Mouse (Mus musculus) liver, embryonic 15.5 days (tissue): ENCODE data around the gene Olfr1270. TPM values are rescaled to one million over a fixed set of nuclear protein-coding genes. Genes with fewer than 3 reads are reported as not detected.
"Not testable (repeated sequence)": the region's sequence is repeated elsewhere in the genome, so short reads cannot be mapped to it uniquely, and the experiment has no call there.

Experiments used
- ATAC-seq: fragments of 200-750 bp; cut with Nextera tagmentation; 2 replicates; pipeline ENCODE4 v1.8.0; 2017; ENCODE audit warnings: moderate number of reproducible peaks, mild to moderate bottlenecking, moderate library complexity; ENCODE audit not compliant: insufficient read depth
- H3K27ac ChIP-seq: fragments of 300-500 bp; sonication (generic); replicated peaks from 2 replicates; pipeline ENCODE4 v1.5.1; 2015; ENCODE audit warnings: mild to moderate bottlenecking, inconsistent platforms
- H3K27me3 ChIP-seq: fragments of 300-500 bp; sonication (generic); 2 replicates; pipeline ENCODE4 v1.6.1; 2015; ENCODE audit warnings: mild to moderate bottlenecking, inconsistent platforms
- H3K36me3 ChIP-seq: fragments of 300-500 bp; sonication (generic); replicated peaks from 2 replicates; pipeline ENCODE4 v1.6.1; 2015; ENCODE audit warnings: moderate library complexity, mild to moderate bottlenecking, inconsistent platforms
- H3K4me1 ChIP-seq: fragments of 300-500 bp; sonication (generic); replicated peaks from 2 replicates; pipeline ENCODE4 v1.6.1; 2015; ENCODE audit warnings: inconsistent platforms
- H3K4me2 ChIP-seq: fragments of 300-500 bp; sonication (generic); 2 replicates; pipeline ENCODE4 v1.6.1; 2015; ENCODE audit warnings: moderate library complexity, mild to moderate bottlenecking, inconsistent platforms
- H3K4me3 ChIP-seq: fragments of 300-500 bp; sonication (generic); replicated peaks from 2 replicates; pipeline ENCODE4 v1.5.1; 2015; ENCODE audit warnings: mild to moderate bottlenecking, inconsistent platforms
- H3K9ac ChIP-seq: fragments of 300-500 bp; sonication (generic); 2 replicates; pipeline ENCODE4 v1.6.1; 2015; ENCODE audit warnings: moderate library complexity, mild to moderate bottlenecking, inconsistent platforms
- H3K9me3 ChIP-seq: fragments of 300-500 bp; sonication (generic); replicated peaks from 2 replicates; pipeline ENCODE4 v1.6.1; 2016; ENCODE audit warnings: inconsistent platforms
- WGBS: fragments of 180-500 bp; shearing (Covaris S2); methylation state at CpG from one replicate; pipeline ENCODE4 v1.1.7; 2015; ENCODE audit warnings: mixed read lengths; ENCODE audit not compliant: insufficient replicate concordance; 5-methylcytosine and 5-hydroxymethylcytosine counted together
- polyA plus RNA-seq: library from polyadenylated mRNA; unstranded; fragments of >200 nt; fragmentation: Nextera tagmentation; extraction: Ambion mirVana; gene quantifications from 2 replicates; pipeline ENCODE4 v1.2.1, GENCODE M21; 2015

Olfr1270 gene
- polyA plus RNA-seq: not detected in 2 replicates

- 51% methylated on average over 3 of the region's 3 CpGs for WGBS
- no peaks in the 10 kb centered on the region for H3K9me3 ChIP-seq
Measured at GRCm38 (mm10) chr2:90152991-90153390, at the start of gene Olfr1270. Gene Olfr1270, minus strand, starts transcription at chr2:90153091.

GRCm38 (mm10) chr2:90199606-90200005 lies 46.7 kb upstream of the Olfr1270 start:
- not testable (repeated sequence) for H3K27ac ChIP-seq, H3K4me1 ChIP-seq, H3K9ac ChIP-seq, H3K4me3 ChIP-seq, H3K36me3 ChIP-seq, H3K9me3 ChIP-seq, H3K4me2 ChIP-seq, ATAC-seq, H3K27me3 ChIP-seq
- WGBS: no CpG with 5 or more reads among the region's 4 CpGs

More at GRCm38 (mm10) chr2:90152991-90153390, at the start of gene Olfr1270:
- ATAC-seq: no peak
- H3K4me3 ChIP-seq: no peak within 1 kb of the TSS
- no peaks in the 10 kb centered on the region for H3K36me3 ChIP-seq
- no peak within 1 kb of the TSS for H3K4me2 ChIP-seq
- H3K27me3 ChIP-seq: no peaks in the 10 kb centered on the region
- no peak within 1 kb of the TSS for H3K27ac ChIP-seq
- H3K4me1 ChIP-seq: no peaks in the 10 kb centered on the region
- H3K9ac ChIP-seq: no peak within 1 kb of the TSS

- WGBS: no CpG with 5 or more reads among the region's 6 CpGs
- not testable (repeated sequence) for H3K27me3 ChIP-seq, H3K4me3 ChIP-seq, H3K4me2 ChIP-seq, H3K27ac ChIP-seq, ATAC-seq, H3K9me3 ChIP-seq, H3K9ac ChIP-seq, H3K36me3 ChIP-seq, H3K4me1 ChIP-seq
Measured at GRCm38 (mm10) chr2:90195285-90195684, 42.4 kb upstream of the Olfr1270 start.

- H3K27me3 ChIP-seq, H3K4me1 ChIP-seq, H3K9me3 ChIP-seq, H3K27ac ChIP-seq, H3K4me3 ChIP-seq, H3K9ac ChIP-seq, H3K4me2 ChIP-seq, ATAC-seq, H3K36me3 ChIP-seq: not testable (repeated sequence)
- no CpG with 5 or more reads among the region's 3 CpGs for WGBS
Measured at GRCm38 (mm10) chr2:90194750-90195149, 41.9 kb upstream of the Olfr1270 start.

GRCm38 (mm10) chr2:90187082-90187481 lies 34.2 kb upstream of the Olfr1270 start:
- H3K9ac ChIP-seq, H3K4me1 ChIP-seq, H3K27ac ChIP-seq, ATAC-seq, H3K36me3 ChIP-seq, H3K4me3 ChIP-seq, H3K27me3 ChIP-seq, H3K9me3 ChIP-seq, H3K4me2 ChIP-seq: not testable (repeated sequence)
- no CpG with 5 or more reads among the region's 5 CpGs for WGBS

- not testable (repeated sequence) for H3K36me3 ChIP-seq, H3K27ac ChIP-seq, H3K4me2 ChIP-seq, H3K4me1 ChIP-seq, H3K9ac ChIP-seq, H3K27me3 ChIP-seq, H3K9me3 ChIP-seq, H3K4me3 ChIP-seq, ATAC-seq
- WGBS: no CpG with 5 or more reads among the region's 4 CpGs
Measured at GRCm38 (mm10) chr2:90186082-90186481, 33.2 kb upstream of the Olfr1270 start.

- no peak overlapping the region for H3K9ac ChIP-seq
- WGBS: 71% methylated on average over 9 of the region's 9 CpGs
- H3K9me3 ChIP-seq: no peaks in the 10 kb centered on the region
- H3K27me3 ChIP-seq: no peaks in the 10 kb centered on the region
- no peak overlapping the region for H3K4me2 ChIP-seq
- no peak overlapping the region for H3K27ac ChIP-seq
- H3K36me3 ChIP-seq: no peaks in the 10 kb centered on the region
- ATAC-seq: no peak
- no peak overlapping the region for H3K4me3 ChIP-seq
- no peaks in the 10 kb centered on the region for H3K4me1 ChIP-seq
Measured at GRCm38 (mm10) chr2:90153916-90154315, 1.0 kb upstream of the Olfr1270 start.

- Histone ChIP-seq H3K27me3 (no peaks in the 10 kb centered on the region), H3K9ac (no peak within 1 kb of the TSS), H3K4me3 (no peak within 1 kb of the TSS), H3K36me3 (no peaks in the 10 kb centered on the region), H3K4me1 (no peaks in the 10 kb centered on the region), H3K27ac (no peak within 1 kb of the TSS), H3K4me2 (no peak within 1 kb of the TSS), H3K9me3 (no peaks in the 10 kb centered on the region)
- ATAC-seq: no peak
Measured at GRCm38 (mm10) chr2:90142196-90142595, 10.7 kb downstream of the Olfr1270 start, which contains the start of gene Olfr32. Gene Olfr32, minus strand, starts transcription at chr2:90142296.

GRCm38 (mm10) chr2:90121312-90121711 lies 31.6 kb downstream of the Olfr1270 start, which contains the start of gene Olfr1269:
Gene Olfr1269, minus strand, starts transcription at chr2:90121412.
- Histone ChIP-seq H3K9me3 (no peaks in the 10 kb centered on the region), H3K27ac (no peak within 1 kb of the TSS), H3K4me1 (no peaks in the 10 kb centered on the region), H3K9ac (no peak within 1 kb of the TSS), H3K4me2 (no peak within 1 kb of the TSS), H3K36me3 (no peaks in the 10 kb centered on the region), H3K4me3 (no peak within 1 kb of the TSS), H3K27me3 (no peaks in the 10 kb centered on the region)
- ATAC-seq: no peak
- 79% methylated on average over 1 of the region's 1 CpGs for WGBS

Other genes starting within 250 kb of the Olfr1270 start
- gene Olfr1258, start 225.8 kb downstream of the Olfr1270 start, polyA plus RNA-seq: not detected in 2 replicates
- not detected in 2 replicates for gene Olfr1259, start 204.4 kb downstream of the Olfr1270 start, polyA plus RNA-seq
- gene Olfr1260, start 178.8 kb downstream of the Olfr1270 start, polyA plus RNA-seq: not detected in 2 replicates
- gene Olfr1261, start 161.9 kb downstream of the Olfr1270 start, polyA plus RNA-seq: not detected in 2 replicates
- gene Olfr1262, start 152.9 kb downstream of the Olfr1270 start, polyA plus RNA-seq: not detected in 2 replicates
- gene Olfr1263, start 141.0 kb downstream of the Olfr1270 start, polyA plus RNA-seq: not detected in 2 replicates
- gene Olfr1264, start 127.5 kb downstream of the Olfr1270 start, polyA plus RNA-seq: not detected in 2 replicates
- gene Olfr1265, start 117.8 kb downstream of the Olfr1270 start, polyA plus RNA-seq: not detected in 2 replicates
- not detected in 2 replicates for gene Olfr140, start 89.5 kb downstream of the Olfr1270 start, polyA plus RNA-seq
- gene Olfr1269, start 31.7 kb downstream of the Olfr1270 start, polyA plus RNA-seq: not detected in 2 replicates
- gene Olfr32, start 10.8 kb downstream of the Olfr1270 start, polyA plus RNA-seq: not detected in 2 replicates
- gene Olfr1506, start 71.4 kb upstream of the Olfr1270 start, polyA plus RNA-seq: not detected in 2 replicates
- gene Olfr142, start 104.5 kb upstream of the Olfr1270 start, polyA plus RNA-seq: not detected in 2 replicates
- gene Olfr1271, start 117.9 kb upstream of the Olfr1270 start, polyA plus RNA-seq: not detected in 2 replicates
- gene Olfr1272, start 139.8 kb upstream of the Olfr1270 start, polyA plus RNA-seq: not detected in 2 replicates
- not detected in 2 replicates for gene Gm13769, start 169.1 kb upstream of the Olfr1270 start, polyA plus RNA-seq
- gene Olfr1274-ps, start 245.6 kb upstream of the Olfr1270 start, polyA plus RNA-seq: not detected in 2 replicates